Mouse (Mus musculus) small intestine, adult 10 weeks (tissue): ENCODE data around the gene Kcnh4. TPM values are rescaled to one million over a fixed set of nuclear protein-coding genes. Genes with fewer than 3 reads are reported as not detected.

Experiments used
- polyA plus RNA-seq: library from polyadenylated mRNA; stranded (reverse); fragments of 350-450 nt; fragmentation: Illumina TruSeq; extraction: RNeasy Lipid Tissue Mini Kit (QIAGEN cat#74804); gene quantifications from one replicate; pipeline ENCODE4 v1.2.3, GENCODE M21; 2014; ENCODE audit warnings: low replicate concordance

Gene Kcnh4
- not detected for polyA plus RNA-seq

GRCm38 (mm10) chr11:100759611-100760233 lies at the start of gene Kcnh4:
Gene Kcnh4 (minus strand): TSS chr11:100759942.

GRCm38 (mm10) chr11:100770646-100771408 lies 11.1 kb upstream of the Kcnh4 start, which contains the start of gene Ghdc:
Gene Ghdc (minus strand): TSS chr11:100770957.

GRCm38 (mm10) chr11:100762831-100763230 lies 3.1 kb upstream of the Kcnh4 start, which contains the start of gene Hcrt:
Gene Hcrt (minus strand): TSS chr11:100762931.

GRCm38 (mm10) chr11:100738066-100738604 lies 21.6 kb downstream of the Kcnh4 start, which contains the start of gene Rab5c:
Gene Rab5c (minus strand): TSS chr11:100738215.

GRCm38 (mm10) chr11:100713735-100714533 lies 45.8 kb downstream of the Kcnh4 start, which contains the start of gene Hspb9:
Gene Hspb9 (plus strand): TSS chr11:100713850.

GRCm38 (mm10) chr11:100711783-100712615 lies 47.7 kb downstream of the Kcnh4 start, which contains the start of gene Kat2a:
Gene Kat2a (minus strand): TSS chr11:100712465.

GRCm38 (mm10) chr11:100703851-100704531 lies 55.8 kb downstream of the Kcnh4 start, which contains the start of gene Dhx58:
Gene Dhx58 (minus strand): TSS chr11:100704271.

GRCm38 (mm10) chr11:100692164-100692616 lies 67.6 kb downstream of the Kcnh4 start, which contains the start of gene Zfp385c:
Gene Zfp385c (minus strand): TSS chr11:100692455.

Other genes with a start within 250 kb of the Kcnh4 start
- gene Acly, start 231.9 kb downstream of the Kcnh4 start, polyA plus RNA-seq: 28.1 TPM
- gene Ttc25, start 214.3 kb downstream of the Kcnh4 start, polyA plus RNA-seq: not detected
- 3.5 TPM for gene Cnp, start 185.0 kb downstream of the Kcnh4 start, polyA plus RNA-seq
- 2.9 TPM for gene Nkiras2, start 140.7 kb downstream of the Kcnh4 start, polyA plus RNA-seq
- gene Dnajc7, start 139.8 kb downstream of the Kcnh4 start, polyA plus RNA-seq: 243 TPM
- gene Zfp385c, start 67.5 kb downstream of the Kcnh4 start, polyA plus RNA-seq: not detected
- 0.45 TPM for gene Dhx58, start 55.7 kb downstream of the Kcnh4 start, polyA plus RNA-seq
- gene Kat2a, start 47.5 kb downstream of the Kcnh4 start, polyA plus RNA-seq: 0.48 TPM
- not detected for gene Hspb9, start 46.1 kb downstream of the Kcnh4 start, polyA plus RNA-seq
- gene Rab5c, start 21.7 kb downstream of the Kcnh4 start, polyA plus RNA-seq: 45.0 TPM
- not detected for gene Hcrt, start 3.0 kb upstream of the Kcnh4 start, polyA plus RNA-seq
- 1.7 TPM for gene Ghdc, start 11.0 kb upstream of the Kcnh4 start, polyA plus RNA-seq
- gene Stat5b, start 90.8 kb upstream of the Kcnh4 start, polyA plus RNA-seq: 2.1 TPM
- gene Stat5a, start 99.4 kb upstream of the Kcnh4 start, polyA plus RNA-seq: 1.2 TPM
- 18.7 TPM for gene Stat3, start 179.6 kb upstream of the Kcnh4 start, polyA plus RNA-seq
- 15.7 TPM for gene Cavin1, start 210.9 kb upstream of the Kcnh4 start, polyA plus RNA-seq
- 68.7 TPM for gene Atp6v0a1, start 249.5 kb upstream of the Kcnh4 start, polyA plus RNA-seq